Mouse (Mus musculus): ENCODE measurements around the gene Uckl1.

- TF ChIP-seq CTCF (conservative IDR thresholded peaks at IDR 0.05; ENCODE audit: low read length) = peak; percentile 51
- no peak for TF ChIP-seq POU5F1 (IDR thresholded peaks at IDR 0.05; ENCODE audit: borderline replicate concordance, low read length)
- TF ChIP-seq NANOG (IDR thresholded peaks at IDR 0.05; ENCODE audit: borderline replicate concordance, low read length) = no peak
Measured at GRCm38 (mm10) chr2:181623401-181623800, 38.7 kb upstream of the Uckl1 start.

Measured in E14TG2a.4 (cell line).